Mouse (Mus musculus): Measurements from ENCODE around the gene Ofcc1.

Gene Ofcc1

DNA sequence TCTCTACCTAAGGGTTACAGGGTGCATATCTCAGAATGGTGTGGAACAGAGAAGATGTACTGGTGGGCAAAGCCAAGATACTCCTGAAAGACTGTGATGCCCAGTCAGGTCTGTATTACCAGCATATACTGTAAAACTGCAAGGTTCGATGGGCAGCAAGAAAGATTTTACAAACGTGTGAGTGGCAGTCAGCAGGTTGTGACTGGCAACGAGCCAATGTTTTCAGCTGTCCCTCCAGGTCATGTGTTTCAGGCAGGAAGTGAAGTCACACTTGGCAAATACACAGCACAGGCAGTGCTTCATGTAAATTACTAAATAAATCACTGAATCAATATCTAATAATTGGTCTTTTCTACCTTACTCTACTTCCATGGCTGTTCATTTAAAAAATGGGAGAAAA lies at the start of gene Ofcc1:
Ofcc1 (minus strand) TSS at position 163 of the 400 bp plus-strand sequence.
- no peak for DNase-seq (ENCODE audit: low spot score in 2 of 2)

DNA sequence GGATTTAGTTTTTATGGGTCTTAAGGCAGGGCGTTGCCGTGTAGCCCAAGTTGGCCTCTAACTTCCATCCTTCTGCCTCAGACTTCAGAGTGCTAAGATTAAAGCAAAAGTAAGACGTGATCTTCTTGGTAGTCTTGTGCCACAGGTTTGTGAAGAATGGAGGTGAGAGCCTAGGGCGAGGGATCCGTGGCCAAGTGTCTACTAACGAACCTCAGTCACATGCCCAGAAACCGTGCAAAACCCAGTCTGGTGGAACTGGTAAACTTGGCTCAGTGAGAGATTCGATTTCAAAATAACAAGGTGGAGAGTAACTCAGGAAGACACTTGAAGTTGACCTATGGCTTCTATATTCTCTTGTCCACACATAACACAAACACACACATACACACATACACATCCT lies 28.9 kb upstream of the Ofcc1 start:
- no peak for DNase-seq (ENCODE audit: low spot score in 2 of 2)

DNA sequence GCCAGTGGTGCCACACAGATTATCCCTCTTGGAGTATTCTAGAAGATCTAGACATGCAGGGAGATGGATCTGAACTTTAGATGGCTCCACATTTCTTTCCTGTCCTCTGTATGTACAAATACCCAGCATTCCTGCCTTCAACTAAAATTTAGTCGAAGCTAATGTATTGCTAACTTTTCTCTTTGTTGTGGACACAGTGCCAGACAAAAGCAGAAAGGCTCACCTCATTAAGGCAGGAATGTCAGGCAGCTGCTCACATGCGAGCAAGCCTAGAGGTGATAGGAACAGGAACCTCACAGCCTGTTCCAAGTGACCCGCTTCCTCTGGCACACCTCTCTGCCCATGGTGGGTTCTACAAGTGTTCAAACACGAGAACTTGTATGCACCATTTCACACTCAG lies 26.2 kb upstream of the Ofcc1 start:
- DNase-seq (ENCODE audit: low spot score in 2 of 2), result no peak

DNA sequence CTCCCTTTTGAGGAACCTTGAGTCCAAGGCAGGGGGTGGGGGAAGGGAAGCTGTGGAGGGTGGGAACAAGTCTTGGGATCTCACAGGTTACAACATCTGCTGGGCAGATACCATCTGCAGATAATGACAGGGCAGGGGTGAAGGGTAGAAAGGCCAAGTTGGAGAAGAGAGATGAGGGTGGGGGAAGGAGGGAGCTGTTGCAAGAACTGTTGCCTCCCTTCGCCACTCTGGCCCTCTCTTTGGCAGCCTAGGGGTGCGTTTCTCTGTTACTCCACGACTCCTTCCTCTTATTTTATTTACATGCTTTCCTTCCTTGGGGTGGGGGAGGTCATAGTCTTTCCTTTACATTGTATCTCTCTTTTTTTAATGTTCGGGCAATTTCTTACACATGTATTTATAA lies 23.7 kb upstream of the Ofcc1 start:
- no peak for DNase-seq (ENCODE audit: low spot score in 2 of 2)

DNA sequence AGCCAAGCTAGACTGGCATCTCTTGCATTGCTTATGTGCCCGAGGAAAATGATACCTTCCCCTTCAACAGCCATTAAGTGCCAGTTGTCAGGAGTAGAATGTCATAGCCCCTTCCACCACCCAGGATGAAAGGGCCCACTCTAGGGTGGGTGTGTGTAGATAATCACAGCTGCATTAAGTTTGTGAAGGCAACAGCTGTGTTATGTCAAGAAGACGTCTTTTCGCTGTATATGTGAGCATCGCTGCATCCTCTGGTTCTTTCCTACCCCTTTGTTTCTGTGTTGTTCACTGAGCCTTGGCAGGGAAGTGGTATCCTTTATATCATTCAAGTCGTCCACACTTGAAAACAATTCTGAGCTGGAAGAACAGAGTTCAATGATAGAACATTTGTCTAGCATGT lies 15.5 kb upstream of the Ofcc1 start:
- DNase-seq (ENCODE audit: low spot score in 2 of 2), result no peak

DNA sequence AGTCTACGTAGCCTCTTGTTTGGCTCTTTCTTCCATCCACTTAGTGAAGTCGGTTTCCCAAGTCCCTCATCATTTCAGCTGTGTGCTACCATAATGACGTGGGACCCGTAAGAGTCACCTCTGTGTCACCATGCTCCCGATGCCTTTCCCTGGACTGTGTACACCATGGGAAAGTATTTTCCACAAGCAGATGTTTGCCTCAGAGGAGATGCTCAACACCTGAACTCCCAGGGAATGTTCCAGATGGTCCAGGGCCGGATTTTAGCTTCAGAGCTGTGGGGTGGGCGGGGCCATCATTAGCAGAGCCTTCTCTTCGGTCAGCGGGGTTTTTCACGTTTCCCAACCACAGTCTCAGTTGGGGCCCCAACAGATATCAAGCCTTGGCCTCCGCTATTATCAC lies 5.5 kb upstream of the Ofcc1 start:
- DNase-seq (ENCODE audit: low spot score in 2 of 2), result no peak

DNA sequence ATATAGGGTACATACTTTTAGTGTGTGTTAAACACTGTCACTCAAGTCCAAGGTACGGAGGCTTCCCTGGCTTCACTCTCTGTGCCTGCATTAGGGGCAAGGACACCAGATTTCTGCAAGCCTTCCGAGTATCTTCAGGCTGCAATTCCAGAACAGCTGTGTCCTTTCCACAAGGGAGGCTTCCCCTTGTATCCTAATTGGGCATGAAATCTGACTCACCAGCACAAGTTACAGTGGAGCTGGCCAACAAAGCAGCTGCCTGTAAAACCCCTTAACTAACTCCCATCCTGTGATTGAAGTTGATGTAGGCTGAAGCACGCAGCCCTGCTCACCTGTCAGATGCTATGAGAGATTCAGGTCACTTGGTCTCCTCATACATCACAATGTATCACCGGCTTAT lies 3.6 kb upstream of the Ofcc1 start:
- DNase-seq (ENCODE audit: low spot score in 2 of 2), result no peak

DNA sequence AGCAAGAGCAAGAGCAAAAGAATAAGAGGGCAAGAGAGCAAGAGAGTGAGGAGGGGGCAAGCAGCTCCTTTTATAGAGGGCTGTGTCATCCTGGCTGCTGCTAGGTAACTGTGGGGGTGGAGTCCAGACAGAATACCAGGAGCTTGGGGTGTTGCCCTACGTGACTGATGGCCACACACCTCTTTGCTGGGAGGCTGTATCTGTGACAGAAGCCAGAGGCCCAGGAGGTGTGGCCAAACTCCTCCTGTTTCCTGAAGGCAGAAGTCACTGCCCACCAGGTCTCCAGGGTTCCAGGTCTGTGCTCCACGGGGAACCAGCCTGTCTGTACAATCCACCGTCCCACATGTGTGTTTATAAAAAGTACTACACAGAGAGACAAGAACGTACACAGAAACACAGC lies 558 bp downstream of the Ofcc1 start:
- DNase-seq (ENCODE audit: low spot score in 2 of 2), result no peak

DNA sequence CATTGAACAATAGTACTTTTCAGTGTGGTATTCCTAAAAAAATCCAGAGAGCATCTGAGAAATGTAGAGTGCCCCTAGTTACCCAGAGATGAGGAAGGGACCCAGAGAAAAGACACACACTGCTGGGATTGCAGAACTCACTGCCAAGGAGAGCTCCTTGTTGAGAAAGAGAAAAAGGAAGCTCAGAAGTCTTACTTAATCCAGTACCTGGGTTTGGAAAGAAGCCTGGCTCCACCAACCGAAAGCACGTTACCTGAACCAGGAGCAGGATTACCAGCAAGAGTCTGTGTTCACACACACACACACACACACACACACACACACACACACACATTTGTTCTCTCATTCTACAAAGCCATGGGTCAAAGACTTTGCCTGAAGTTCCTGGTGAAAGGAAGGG lies 14.2 kb downstream of the Ofcc1 start:
- DNase-seq (ENCODE audit: low spot score in 2 of 2), result no peak

DNA sequence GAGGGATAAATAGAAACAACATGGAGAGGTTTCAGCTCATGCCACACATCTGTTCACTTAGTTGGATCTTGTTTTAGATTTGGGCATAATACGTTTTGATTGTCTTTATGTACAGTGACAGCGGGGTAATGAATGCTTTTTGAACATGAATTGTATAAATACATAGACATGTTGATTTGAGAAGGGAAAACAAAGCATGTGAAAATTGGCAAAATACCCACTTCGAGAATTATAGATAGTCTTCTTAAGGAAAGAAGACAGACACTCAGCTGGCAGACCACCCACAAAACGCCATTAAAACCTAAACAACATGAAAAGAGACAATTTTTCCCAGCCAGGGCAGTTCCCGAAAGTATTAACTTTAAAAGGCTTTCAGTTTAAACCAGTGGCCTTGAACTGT lies 37.9 kb downstream of the Ofcc1 start:
- no peak for DNase-seq (ENCODE audit: low spot score in 2 of 2)

DNA sequence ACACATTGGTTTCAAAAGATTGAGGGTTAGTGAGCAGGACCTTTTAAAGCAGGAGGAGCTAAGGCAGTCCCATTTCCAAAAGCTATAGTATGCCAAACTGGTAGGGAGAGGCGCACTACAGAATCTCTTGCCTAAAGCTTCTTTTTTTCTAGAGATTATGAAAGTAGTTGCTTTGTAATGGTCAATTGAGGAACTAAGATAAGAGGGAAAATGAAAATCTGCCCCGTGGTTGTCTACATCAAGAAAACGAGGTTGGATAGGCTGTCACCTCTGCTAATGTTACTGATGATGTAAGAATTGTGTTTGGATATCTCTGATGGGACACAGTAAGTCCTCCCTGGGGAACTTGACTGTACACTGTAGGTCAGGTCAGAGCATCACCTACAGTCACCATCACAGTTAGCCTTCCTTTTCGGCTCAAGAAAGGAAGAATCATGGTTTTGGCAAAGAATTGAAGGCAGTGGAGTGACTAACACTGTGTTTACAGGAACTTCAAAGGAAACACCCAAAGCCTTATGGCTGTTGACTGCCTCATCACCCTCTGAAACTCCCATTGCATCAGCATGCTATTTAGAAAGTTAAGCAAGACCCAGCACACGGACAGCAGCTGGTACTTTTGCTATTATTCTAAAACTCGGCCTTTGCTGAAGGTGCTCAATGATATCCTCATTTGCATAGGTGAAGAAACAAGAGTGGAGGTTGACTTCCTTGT lies 40.3 kb downstream of the Ofcc1 start:
- DNase-seq (ENCODE audit: low spot score in 2 of 2), result no peak

DNA sequence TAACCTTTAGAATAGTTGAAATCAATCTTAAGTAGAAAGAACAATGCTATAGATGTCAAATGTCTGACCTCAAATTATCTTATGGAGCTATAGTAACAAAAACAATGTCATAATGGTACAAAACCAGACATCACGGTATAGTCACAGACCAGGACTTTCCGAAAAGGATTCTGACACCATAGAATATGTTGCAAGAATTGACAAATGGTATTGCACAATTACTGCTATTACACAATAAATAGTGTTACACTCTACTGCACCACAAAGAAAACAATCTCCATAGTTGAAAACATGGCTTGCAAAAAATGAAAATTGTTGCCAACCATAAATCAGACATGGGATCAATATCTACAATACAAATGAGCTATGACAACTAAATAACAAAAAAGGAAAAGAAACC lies 43.5 kb downstream of the Ofcc1 start:
- no peak for DNase-seq (ENCODE audit: low spot score in 2 of 2)

DNA sequence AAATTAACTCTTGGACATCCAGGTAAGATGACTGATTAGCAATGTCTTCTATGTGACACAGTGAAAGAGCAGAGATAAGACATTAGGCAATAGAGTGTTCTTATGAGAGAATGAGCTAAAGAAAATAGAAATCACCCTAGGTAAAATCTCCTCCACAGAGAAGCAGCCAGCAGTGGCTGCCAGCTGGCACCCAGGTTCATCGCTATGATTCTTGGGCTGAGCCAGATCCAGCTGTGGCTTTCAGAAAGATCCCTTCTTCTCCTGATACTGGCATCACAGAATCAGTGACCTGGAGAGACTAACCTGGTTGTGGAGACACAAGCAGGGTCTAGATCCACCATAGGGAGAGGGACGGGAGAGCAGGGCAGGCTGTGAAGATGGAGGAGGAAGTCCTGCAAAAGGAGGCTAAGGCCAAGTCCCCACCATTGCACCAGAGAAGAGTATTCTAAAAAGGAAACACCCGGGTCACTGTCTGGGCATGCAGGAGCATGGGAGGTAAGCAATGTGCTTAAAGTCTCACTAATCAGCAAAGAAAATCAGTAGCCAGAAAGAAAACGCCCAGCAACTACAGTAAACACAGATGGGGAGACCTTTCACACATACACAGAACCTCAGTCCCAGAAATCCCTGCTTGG lies 46.0 kb downstream of the Ofcc1 start:
- no peak for DNase-seq (ENCODE audit: low spot score in 2 of 2)

DNA sequence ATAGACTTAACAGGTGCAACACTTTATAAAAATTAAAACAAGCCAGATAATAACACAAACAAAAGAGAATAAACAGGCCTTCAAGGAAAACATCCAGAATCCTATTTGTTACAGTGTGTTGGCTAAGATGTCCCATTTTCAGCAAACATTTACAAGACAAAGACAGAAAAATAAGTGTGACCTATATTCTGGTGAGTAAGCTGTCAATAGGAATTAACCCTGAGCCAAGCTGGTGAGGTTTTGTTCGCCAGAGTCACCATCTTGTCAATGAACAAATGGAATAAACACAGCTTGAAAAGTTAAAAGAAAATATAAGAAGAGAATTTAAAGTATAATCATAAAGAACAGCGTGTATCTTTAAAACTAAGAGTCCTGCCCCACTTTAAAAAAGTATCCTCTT lies 68.4 kb downstream of the Ofcc1 start:
- DNase-seq (ENCODE audit: low spot score in 2 of 2), result no peak

DNA sequence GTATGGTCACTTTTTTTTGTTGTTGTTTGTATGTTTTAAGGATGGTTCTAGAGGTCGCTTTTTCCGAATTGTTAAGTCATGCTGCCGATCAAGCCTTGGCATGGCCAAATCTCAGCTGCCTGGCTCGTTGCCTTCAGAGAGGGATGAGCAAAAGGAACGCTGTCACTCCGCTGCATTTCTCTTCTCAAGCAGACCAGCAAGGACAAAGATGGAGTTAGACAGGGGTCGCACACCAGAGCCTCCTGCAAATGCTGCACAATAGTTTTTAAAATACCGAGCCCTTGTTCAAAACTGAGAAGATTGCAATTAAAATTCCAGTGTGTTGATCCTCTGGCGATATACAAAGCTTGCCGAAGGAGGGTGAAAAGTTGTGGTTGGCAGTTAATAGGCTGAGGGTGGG lies 70.4 kb downstream of the Ofcc1 start:
- DNase-seq (ENCODE audit: low spot score in 2 of 2), result no peak

DNA sequence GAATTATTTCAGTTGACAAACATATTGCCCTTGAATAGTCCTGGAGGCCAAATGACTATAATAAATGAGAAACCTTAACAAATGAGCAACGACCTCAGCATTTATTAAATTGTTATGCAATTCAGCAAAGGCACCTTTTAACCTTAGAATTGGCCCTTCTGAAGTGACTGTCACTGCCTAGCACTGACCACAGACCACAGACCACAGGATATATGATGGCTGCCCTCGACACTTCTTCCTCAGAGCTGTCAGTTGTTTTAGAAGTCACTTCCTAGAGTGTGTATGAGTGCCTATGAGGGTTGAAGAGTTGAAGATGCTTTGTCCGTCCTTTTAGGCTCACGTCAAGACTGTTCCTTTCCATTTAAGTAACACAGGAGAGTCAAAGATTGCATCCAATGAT lies 72.6 kb downstream of the Ofcc1 start:
- DNase-seq (ENCODE audit: low spot score in 2 of 2), result no peak

DNA sequence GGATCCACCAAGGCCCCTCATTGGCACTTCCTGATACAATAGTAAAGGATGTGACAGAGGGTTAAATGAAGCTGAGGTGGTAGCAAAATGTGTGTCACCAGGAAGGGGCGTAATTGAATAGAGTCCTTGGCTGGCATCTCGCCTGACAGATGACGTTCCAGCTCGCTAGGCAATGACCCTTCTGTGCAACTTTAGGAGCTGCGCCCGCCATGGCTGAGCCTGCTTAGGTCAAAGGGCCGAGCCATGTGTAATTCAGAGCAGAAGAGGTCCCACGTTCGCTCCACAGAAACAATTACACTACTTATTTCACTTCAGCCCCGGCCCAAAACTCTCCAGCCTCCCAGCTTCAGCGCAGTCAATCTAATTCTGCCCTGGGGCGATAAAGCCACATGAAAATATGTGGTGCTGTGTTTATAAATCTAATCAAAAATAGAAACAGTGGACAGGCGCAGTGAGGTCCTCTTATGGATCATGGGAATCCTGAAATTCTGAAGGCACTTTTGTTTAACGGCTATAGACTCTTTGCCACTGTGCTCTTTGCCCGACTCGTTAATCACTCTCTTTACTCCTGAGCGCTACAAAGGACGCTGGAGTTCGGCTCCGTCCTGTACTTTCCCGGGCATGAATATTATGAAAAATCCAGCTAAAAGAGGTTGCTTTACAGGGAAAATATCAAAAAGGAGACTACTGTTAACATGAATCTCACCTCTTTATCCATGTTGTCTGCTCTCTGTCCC lies 73.8 kb downstream of the Ofcc1 start:
- no peak for DNase-seq (ENCODE audit: low spot score in 2 of 2)

DNA sequence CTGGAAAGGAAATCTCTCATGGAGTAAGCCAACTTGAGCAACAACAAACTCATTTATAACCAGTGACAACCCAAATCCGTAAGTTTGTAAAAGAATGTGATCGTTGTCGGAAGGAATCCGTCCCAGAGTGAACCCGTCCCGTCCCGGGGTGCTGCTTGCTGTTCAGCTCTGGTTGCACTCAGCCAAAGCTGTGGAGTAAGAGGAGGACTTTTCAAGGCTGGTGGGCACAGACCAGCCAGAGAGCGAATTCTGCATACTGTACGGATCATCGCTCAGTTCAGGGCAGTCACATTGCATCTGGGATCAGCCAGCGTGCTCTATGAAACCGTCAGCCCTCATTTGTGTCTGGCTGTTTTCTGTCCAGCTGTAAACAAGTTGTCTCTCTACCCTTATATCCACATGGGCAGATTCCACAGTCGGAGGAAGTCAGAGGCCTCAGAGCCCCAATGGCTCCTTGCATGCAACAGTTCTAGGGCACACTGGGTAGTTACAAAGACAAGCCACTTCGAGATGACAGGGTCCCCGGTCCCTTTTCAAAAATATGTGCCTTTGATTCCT lies 75.9 kb downstream of the Ofcc1 start:
- DNase-seq (ENCODE audit: low spot score in 2 of 2), result no peak

DNA sequence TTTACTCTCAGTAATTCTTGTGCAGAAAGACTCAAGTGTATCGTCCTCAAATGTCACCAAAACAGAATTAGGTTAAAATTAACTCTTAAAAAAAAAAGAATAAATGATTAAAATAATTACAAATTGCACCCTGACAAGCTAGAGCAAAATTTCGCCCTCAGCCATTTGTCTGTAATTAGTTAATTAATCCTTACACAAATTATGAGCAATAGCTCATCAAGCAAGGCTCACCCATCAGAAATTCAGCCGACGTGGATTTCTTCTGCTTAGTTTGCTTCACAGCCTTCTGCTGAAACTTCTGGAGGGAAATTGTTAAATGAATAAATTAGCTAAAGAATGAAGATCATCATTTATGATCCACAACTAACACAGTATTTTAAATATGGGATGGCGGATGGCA lies 80.6 kb downstream of the Ofcc1 start:
- no peak for DNase-seq (ENCODE audit: low spot score in 2 of 2)

DNA sequence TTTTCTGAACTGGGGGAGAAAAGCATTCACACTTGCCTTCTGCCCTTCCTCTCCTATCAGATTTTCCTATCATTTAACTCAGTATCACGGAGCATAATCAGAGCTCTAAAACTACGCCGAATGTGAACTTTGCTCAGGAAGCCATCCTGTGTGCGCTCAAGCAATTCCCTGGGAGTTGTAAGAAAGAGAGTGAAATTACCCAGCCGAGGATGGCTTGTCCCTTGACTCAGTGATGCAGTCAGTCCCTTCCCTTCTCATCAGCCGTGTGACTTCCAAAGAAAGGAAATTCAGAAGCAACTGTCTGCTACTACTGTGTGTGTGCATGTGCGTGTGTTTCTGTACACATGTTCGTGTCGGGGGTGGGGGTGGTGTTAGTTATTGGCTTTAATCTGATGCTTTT lies 93.7 kb downstream of the Ofcc1 start:
- DNase-seq (ENCODE audit: low spot score in 2 of 2), result no peak

DNA sequence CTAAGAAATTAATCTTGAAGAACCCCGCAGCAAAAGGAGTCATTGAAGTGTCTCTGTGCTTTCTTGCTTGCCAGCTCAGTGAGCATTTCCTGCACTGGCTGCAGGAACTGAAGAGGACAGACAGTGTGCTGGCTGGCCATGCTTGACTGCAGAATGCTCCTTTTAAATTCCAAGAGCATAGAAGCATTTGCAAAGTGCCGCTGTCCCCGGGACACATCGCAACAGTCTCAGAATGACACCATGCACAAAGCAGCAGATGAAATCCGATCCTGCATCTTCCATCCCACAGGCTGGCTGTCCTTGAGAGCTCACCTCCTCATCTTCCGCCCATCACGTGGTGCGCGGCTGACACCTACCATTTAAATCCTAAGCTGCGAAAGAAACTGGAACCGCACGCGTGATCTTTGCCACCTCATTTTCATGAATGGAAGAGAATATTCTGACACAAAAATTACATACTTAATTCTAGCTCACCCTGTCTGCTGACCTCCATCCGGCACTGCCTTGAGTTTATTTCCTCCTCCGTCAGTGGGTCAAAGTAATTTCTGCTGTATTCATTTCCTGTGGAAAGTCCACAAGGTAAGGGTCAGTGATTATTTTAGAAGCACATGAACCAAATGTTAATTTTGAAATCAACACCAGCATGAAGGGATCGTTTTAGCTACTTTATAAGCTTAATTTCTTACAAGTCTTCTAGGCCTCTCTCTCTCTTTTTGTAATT lies 98.0 kb downstream of the Ofcc1 start:
- no peak for DNase-seq (ENCODE audit: low spot score in 2 of 2)

DNA sequence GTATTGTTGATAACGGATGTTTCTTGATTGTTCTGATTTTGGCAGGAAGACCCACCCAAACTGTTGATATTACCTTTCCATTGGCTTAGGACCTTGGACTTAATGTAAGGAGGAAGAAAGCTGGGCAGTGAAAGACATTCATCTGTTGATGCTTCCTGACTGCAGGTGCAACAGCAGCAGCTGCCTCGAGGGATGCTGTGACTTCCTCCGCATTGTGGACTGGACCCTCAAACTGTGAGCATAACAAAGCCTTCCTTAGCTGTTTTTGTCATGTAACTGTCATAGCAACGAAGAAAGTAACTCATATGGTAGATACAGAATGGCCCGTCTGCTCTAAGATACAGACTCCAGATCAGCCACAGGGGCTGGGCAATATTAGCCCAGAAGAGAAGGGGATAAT lies 102.5 kb downstream of the Ofcc1 start:
- no peak for DNase-seq (ENCODE audit: low spot score in 2 of 2)

Data from spleen, postnatal 10 days (tissue).